Mouse (Mus musculus) lung, postnatal 36 days (tissue): ENCODE results near the gene Mecom.

Experiments used
- DNase-seq: peaks from one replicate; pipeline ENCODE4 v3.0.0; 2022; ENCODE audit warnings: mixed read lengths

The Mecom gene

GRCm38 (mm10) chr3:30330021-30330420 lies 217.8 kb downstream of the Mecom start:
- DNase-seq, result peak; percentile 10

DNA sequence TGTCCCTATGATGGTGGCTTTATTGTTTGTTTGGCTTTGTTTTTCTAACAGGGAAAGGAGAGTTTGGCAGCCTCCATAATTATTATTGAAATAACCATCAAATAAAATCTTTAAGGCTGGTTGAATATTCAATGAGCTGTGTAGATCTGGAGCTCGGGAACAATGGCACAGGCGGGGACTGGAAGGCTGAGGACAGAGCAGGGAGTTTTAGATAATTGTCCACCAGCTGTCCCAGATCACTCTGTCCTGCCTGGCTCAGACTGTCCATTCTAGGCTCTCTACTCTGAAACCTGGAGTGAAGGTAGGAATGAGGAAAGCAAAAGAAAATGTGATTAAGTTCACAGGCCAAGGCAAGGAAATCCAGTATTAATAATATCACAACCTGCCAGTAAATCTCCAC lies 232.9 kb downstream of the Mecom start:
- DNase-seq, result no peak

DNA sequence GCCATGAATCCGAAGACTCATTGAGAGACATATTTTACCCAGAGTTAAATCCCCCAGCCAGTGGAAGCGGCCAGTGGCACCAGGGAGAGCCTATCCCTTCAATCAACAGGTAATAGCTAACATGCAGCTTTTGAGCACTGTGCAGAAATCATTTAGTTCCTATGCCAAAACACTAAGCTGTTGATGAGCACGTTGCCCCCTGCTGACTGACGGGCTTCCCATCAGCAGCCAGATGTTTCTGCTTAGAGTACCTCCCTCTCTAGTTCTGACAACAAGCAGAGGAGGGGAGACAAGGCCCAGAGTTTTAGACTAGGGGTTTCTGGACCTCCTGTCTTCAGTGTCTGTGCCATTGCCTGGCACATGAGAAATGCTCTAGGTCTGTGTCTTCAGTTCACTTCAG lies 239.7 kb downstream of the Mecom start:
- no peak for DNase-seq

- DNase-seq, result no peak
Observed at GRCm38 (mm10) chr3:30307601-30308000, 240.2 kb downstream of the Mecom start.

DNA sequence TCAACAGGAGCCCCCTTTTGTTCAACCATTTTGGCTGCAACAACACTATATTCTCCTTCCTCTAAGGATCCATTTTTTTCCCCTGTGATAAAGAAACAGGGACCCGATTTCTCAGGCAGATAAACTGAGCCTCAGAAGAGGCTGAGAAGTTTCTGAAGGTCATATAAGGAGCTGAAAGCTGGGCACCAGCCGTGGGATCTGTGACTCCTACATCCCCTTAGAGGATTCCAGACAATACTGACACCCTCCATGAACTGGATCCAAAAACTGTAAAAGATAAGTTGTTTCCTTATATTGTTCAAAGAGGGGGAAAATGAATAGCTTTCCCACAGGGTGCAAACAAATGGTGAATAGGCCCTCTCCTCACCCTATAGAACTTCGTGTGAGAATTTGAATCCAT lies 241.7 kb downstream of the Mecom start:
- DNase-seq, result no peak

DNA sequence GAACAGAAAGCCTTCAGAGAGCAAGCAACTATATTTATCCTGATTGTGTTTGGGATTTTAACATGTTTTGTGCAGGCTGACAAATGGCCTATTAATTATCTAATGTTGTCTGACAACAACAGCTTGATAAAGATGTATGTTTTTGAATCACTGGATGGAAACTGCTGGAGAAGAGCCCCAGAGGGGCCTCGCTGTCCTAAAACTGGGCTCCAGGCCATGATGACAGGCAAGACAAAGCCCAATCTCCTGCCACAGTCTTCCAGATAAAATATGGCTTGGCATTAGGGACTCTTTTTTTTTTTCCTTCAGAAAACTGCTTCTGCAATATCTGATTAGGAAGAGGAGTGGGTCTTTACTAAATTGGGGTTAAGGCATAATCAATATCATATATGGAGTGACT lies 248.3 kb downstream of the Mecom start:
- no peak for DNase-seq

DNA sequence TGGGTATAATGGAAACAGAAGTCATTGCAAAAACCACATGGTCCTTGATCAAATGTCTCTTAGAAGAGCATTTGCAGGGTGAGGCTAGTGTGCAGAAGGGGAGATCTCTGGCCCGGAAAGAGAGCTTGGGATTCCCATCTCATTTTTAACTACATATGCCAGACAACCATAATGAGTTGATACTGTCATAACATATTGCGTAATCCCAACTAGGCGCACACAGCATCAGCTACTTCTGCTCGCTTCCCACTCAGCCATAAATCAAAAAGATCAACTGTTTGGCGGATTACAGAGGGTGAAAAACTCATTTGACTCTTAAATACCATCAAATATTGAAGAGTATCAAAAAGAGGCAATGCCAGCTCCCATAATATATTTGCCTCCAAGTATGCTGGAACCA lies 253.4 kb downstream of the Mecom start:
- no peak for DNase-seq

GRCm38 (mm10) chr3:30286529-30286928 lies 261.3 kb downstream of the Mecom start:
- no peak for DNase-seq

DNA sequence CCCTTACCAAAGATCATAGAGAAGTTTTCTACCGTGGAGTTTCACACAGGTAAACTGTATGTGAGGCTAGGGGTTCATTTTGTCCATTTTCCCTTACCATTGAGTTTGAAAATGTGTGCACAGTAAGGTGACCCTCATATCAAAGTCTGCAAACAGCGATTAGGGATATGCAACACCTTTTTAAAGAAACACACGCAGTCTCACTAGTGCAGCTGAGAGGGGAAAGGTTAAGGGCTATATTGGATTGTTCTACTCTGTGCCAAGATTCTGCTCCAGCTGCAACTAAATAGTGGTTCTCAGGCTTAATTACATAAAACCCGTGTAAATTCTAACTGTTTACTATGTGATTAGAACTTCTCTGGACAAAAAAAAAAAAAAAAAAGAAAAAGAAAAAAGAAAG lies 263.7 kb downstream of the Mecom start:
- DNase-seq, result peak; percentile 30

DNA sequence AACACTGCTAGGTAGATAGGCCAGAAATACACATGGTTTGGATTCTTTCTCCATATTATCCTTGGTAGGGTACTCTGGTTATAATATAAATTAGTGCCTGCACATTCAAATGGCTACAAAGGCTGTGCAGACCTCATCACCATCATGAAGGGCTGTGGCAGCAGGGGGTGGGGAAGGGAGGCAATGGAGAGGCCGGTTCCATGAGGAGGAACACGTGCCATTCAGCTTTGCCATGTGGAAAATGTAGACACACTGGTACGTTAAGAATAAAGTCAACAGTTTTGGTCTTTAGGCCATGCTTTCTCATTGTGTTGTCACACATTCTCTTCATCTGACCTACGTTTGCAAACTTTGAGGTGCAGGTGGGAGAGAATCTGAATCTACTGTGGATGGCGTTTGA lies 264.2 kb downstream of the Mecom start:
- peak; percentile 14 for DNase-seq

DNA sequence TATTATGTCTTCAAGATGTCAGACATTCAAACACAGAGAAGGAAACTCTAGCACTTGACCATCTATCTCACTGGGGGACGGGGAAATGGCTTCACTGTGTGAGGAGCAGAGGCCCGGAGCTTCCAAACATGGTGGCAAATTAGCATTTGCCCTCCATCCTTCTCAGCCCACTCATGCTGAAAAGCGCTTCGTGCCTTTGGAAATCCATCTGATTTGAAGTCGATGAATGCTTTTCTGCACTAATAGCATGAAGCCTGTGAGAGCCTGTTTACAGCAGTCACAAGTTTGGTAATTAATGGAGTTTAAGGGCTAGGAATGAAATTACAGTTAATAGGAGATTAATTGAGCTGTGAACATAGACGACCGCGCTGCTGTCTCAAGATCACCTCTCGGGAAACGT lies 270.2 kb downstream of the Mecom start:
- DNase-seq, result no peak

DNA sequence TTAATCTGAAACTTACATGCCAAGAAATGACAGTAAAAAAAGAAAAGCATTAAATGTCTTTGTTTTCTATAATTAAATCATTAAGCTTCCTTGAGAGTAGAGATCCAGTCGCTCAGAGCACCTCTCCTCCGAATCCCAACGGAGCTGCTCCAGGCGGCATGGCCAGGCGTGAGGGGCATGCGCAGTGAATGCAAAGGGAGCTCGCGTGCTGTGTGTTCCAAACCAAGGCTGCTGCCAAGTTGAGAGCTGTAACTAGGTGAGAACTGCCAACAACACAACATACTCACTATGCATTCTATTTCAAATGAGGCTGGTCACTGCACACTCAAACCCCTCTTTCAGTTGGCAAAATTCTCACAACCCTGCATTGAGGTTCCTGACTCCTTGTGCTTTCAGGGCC lies 271.7 kb downstream of the Mecom start:
- no peak for DNase-seq

DNA sequence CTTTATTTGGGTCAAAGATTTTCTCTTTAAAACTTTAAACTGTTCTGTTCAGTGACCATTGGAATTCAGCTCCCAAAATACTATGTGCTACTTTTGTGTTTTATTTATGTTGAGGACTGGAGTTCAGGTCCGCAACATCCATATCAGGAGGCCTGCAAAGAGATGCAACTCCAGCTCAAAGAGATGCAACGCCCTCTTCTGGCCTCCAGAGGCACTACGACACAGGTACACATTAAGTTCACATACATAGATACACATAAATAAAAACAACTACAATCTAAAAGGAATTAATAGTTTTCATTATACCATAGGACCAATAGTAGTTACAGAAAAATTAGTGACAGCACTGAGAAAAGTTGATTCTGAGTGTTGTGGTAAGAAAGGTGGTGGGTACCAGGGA lies 278.6 kb downstream of the Mecom start:
- no peak for DNase-seq

- DNase-seq, result peak; percentile 26
Observed at GRCm38 (mm10) chr3:30260945-30261344, 286.9 kb downstream of the Mecom start.

DNA sequence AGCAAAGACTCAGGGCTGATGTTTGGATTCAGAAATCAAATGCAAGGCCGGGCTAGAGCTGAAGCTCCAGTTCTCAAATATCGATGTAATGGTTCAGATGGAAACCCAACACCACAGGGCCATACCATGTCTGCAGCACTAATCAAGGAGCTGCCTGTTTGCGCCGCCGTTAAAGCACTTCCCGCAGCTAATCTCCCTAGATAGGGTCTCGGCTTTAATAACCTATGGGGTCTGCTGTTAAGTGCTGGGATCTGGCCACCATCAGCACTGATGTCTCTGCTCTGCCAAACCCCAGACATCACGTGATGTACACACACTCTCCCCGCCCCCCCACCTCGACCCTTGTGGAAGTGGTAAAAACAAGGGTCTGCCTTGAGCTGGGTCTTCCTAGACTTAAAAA lies 289.4 kb downstream of the Mecom start:
- no peak for DNase-seq

DNA sequence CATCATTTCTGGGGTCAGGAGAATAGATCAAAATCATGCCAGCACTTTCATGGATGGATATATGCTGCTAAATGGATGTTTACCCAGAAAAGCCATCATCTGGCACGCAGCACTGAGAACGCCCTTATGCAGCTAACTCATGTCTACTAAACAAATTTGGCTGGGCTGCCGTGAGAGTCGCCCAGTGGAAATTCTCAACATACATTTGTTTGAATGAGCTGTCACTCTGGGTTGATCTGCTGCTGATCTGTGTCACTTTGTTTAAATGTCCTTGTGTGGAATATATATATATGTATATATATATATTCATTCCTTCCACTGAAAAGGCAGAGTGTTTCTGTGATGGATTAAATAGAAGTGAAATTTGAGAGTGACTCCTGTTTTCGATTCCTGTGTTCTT lies 290.0 kb downstream of the Mecom start:
- DNase-seq, result no peak

GRCm38 (mm10) chr3:30256896-30257295 lies 290.9 kb downstream of the Mecom start:
- no peak for DNase-seq

- DNase-seq, result no peak
Observed at GRCm38 (mm10) chr3:30255828-30256227, 292.0 kb downstream of the Mecom start.

DNA sequence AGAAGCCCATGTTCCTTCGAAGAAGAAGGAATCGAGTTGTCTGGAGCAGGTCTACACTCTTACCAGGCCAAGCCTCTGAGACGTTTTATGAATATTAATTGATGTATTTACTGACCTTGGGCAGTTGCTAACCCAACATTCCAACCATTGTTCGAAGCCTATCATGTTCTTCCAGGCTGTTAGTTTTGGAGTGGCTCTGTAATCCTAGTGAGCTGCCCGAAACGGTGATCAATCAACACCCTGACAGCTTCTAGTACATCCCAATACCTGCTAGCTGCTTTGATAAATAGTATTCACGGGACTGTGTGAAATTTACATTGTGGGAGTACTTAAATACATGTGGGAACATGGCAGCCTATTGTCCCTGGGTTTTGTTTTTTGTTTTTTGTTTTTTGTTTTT lies 293.4 kb downstream of the Mecom start:
- no peak for DNase-seq

GRCm38 (mm10) chr3:30253714-30254113 lies 294.1 kb downstream of the Mecom start:
- no peak for DNase-seq

- no peak for DNase-seq
Observed at GRCm38 (mm10) chr3:30248656-30249384, 299.0 kb downstream of the Mecom start.

DNA sequence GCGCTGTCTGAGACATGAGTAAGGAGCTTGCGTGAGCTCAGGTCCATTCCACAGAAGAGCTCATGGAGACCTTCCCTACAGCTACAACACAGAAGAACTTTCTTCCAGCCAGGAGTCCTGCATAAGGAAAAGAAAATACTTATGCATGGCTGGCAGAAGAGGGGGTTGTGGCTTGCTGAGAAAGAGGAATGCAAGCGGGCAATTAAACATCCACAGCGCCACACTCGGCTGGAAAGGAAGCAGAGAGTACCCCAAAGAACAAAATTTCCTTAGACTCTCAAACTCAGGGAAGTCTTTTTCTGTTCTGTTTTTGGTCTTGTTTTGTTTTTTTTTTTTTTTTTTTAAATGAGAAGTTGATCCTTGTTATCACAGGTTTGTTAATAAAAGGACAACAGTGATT lies 300.6 kb downstream of the Mecom start:
- peak; percentile 22 for DNase-seq

DNA sequence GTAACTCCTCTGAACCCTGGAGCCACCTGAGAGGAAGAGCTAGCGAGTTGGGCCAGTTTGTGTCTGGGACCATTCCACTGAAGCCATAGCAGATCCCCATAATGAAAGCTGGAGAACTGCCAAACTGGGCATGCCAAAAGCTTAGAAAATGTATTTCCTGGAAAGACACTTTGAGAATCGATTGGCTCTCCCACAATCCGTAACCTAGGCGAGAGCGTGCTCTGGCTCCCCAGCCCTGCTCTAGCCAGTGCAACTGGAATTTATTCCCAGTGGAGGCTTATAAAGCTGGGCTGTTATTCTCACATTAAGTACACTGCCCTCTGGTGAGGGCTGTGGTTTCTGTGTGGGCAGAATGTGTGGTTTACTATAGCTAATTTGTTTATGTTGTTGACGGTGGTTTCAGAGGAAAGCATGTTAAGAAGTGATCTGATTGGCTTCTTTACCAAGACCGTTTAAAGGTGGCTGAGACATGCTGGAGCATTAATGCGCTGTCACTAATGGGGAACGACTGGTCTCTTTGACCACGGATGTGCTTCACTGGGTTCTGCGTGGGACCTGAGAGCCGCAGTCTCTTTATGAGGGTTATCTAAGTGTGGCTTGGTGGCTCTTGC lies 301.3 kb downstream of the Mecom start:
- DNase-seq, result peak; percentile 55

- peak; percentile 47 for DNase-seq
Observed at GRCm38 (mm10) chr3:30245950-30246349, 301.9 kb downstream of the Mecom start.

DNA sequence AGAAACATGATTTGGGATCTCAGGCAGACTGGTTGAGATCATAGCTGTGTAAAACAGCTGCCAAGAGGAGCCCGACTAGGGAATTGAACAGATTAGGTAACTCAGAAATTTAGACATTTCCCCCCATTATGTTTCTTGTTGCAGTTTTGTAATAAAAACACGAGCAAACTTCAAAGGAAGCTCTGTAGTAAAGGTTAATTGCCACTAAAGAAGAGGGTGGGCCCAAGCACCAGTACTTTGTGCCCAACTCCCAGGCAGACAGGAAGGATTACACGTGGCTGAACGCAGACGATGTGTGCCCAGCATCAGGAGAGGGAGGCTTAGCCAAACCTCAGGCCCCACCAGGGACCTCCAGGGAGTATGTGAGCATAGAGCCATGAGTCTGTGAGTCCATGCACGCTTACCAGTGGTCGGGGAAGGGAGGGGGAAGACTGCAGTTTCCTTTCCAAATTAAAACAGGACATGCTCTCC lies 303.4 kb downstream of the Mecom start:
- peak; percentile 27 for DNase-seq
